Mouse (Mus musculus): ENCODE results near the gene Fam155a. TPM values are rescaled to one million over a fixed set of nuclear protein-coding genes. Genes with fewer than 3 reads are reported as not detected.

The Fam155a gene
- polyA plus RNA-seq, 1 experiment from 2014 or later: 2.1 TPM

GRCm38 (mm10) chr8:9423590-9423989, 347.4 kb downstream of the Fam155a start:
- no peaks in the 10 kb centered on the region for H3K9me3 ChIP-seq (ENCODE audit: control insufficient read depth, low read depth, low read length)
- 35% methylated on average over 5 of the region's 5 CpGs for WGBS
- 0 out of 2 replicates have a peak, but pooled peaks cover 2% of the 10 kb centered on the region for H3K4me1 ChIP-seq (ENCODE audit: control insufficient read depth, insufficient read depth, low read length)
- H3K4me3 ChIP-seq (ENCODE audit: low read depth, low read length): no peak overlapping the region
- no peaks in the 10 kb centered on the region for H3K27me3 ChIP-seq (ENCODE audit: control insufficient read depth, insufficient read depth, low read length)
- H3K36me3 ChIP-seq (ENCODE audit: control insufficient read depth, insufficient read depth, low read length): no peaks in the 10 kb centered on the region
- no peak overlapping the region for H3K27ac ChIP-seq (ENCODE audit: low read length)
- no peak overlapping the region for H3K4me2 ChIP-seq (replicated peaks; ENCODE audit: low read depth, low read length)
- no peak for ATAC-seq (ENCODE audit: insufficient number of reproducible peaks, insufficient read depth, low FRiP score, low read depth)
- H3K9ac ChIP-seq (replicated peaks; ENCODE audit: low read depth, low read length): no peak overlapping the region

GRCm38 (mm10) chr8:9423184-9423583, 347.8 kb downstream of the Fam155a start:
- Histone ChIP-seq H3K27ac (ENCODE audit: low read length) (no peak overlapping the region), H3K4me3 (ENCODE audit: low read depth, low read length) (no peak overlapping the region), H3K4me2 (replicated peaks; ENCODE audit: low read depth, low read length) (no peak overlapping the region), H3K9me3 (ENCODE audit: control insufficient read depth, low read depth, low read length) (no peaks in the 10 kb centered on the region), H3K9ac (replicated peaks; ENCODE audit: low read depth, low read length) (no peak overlapping the region), H3K36me3 (ENCODE audit: control insufficient read depth, insufficient read depth, low read length) (no peaks in the 10 kb centered on the region), H3K4me1 (ENCODE audit: control insufficient read depth, insufficient read depth, low read length) (0 out of 2 replicates have a peak, but pooled peaks cover 2% of the 10 kb centered on the region), H3K27me3 (ENCODE audit: control insufficient read depth, insufficient read depth, low read length) (no peaks in the 10 kb centered on the region)
- 54% methylated on average over 2 of the region's 2 CpGs for WGBS
- ATAC-seq (ENCODE audit: insufficient number of reproducible peaks, insufficient read depth, low FRiP score, low read depth): no peak

- H3K4me3 ChIP-seq (ENCODE audit: low read depth, low read length): no peak overlapping the region
- H3K27me3 ChIP-seq (ENCODE audit: control insufficient read depth, insufficient read depth, low read length): no peaks in the 10 kb centered on the region
- H3K27ac ChIP-seq (ENCODE audit: low read length): no peak overlapping the region
- H3K9me3 ChIP-seq (ENCODE audit: control insufficient read depth, low read depth, low read length): no peaks in the 10 kb centered on the region
- ATAC-seq (ENCODE audit: insufficient number of reproducible peaks, insufficient read depth, low FRiP score, low read depth): 0 out of 2 replicates have a peak, but pooled peaks have one; percentile 56
- H3K36me3 ChIP-seq (ENCODE audit: control insufficient read depth, insufficient read depth, low read length): no peaks in the 10 kb centered on the region
- H3K9ac ChIP-seq (replicated peaks; ENCODE audit: low read depth, low read length): no peak overlapping the region
- WGBS: 46% methylated on average over 10 of the region's 10 CpGs
- no peak overlapping the region for H3K4me2 ChIP-seq (replicated peaks; ENCODE audit: low read depth, low read length)
- H3K4me1 ChIP-seq (ENCODE audit: control insufficient read depth, insufficient read depth, low read length): 0 out of 2 replicates have a peak, but pooled peaks cover 2% of the 10 kb centered on the region
These were observed 351.8 kb downstream of the Fam155a start for GRCm38 (mm10) chr8:9418856-9419800.

GRCm38 (mm10) chr8:9416189-9416588, 354.8 kb downstream of the Fam155a start:
- no peak overlapping the region for H3K4me2 ChIP-seq (replicated peaks; ENCODE audit: low read depth, low read length)
- 85% methylated on average over 9 of the region's 9 CpGs for WGBS
- H3K27ac ChIP-seq (ENCODE audit: low read length): no peak overlapping the region

GRCm38 (mm10) chr8:9408480-9408879, 362.5 kb downstream of the Fam155a start:
- Histone ChIP-seq H3K4me3 (ENCODE audit: low read depth, low read length) (no peak overlapping the region), H3K9me3 (ENCODE audit: control insufficient read depth, low read depth, low read length) (no peaks in the 10 kb centered on the region), H3K27me3 (ENCODE audit: control insufficient read depth, insufficient read depth, low read length) (no peaks in the 10 kb centered on the region), H3K4me1 (ENCODE audit: control insufficient read depth, insufficient read depth, low read length) (no peaks in the 10 kb centered on the region), H3K27ac (ENCODE audit: low read length) (no peak overlapping the region), H3K9ac (replicated peaks; ENCODE audit: low read depth, low read length) (no peak overlapping the region), H3K4me2 (replicated peaks; ENCODE audit: low read depth, low read length) (no peak overlapping the region), H3K36me3 (ENCODE audit: control insufficient read depth, insufficient read depth, low read length) (no peaks in the 10 kb centered on the region)
- 53% methylated on average over 5 of the region's 5 CpGs for WGBS
- no peak for ATAC-seq (ENCODE audit: insufficient number of reproducible peaks, insufficient read depth, low FRiP score, low read depth)

More at GRCm38 (mm10) chr8:9416189-9416588, 354.8 kb downstream of the Fam155a start:
- Histone ChIP-seq H3K9me3 (ENCODE audit: control insufficient read depth, low read depth, low read length) (no peaks in the 10 kb centered on the region), H3K9ac (replicated peaks; ENCODE audit: low read depth, low read length) (no peak overlapping the region), H3K4me1 (ENCODE audit: control insufficient read depth, insufficient read depth, low read length) (0 out of 2 replicates have a peak, but pooled peaks cover 2% of the 10 kb centered on the region), H3K4me3 (ENCODE audit: low read depth, low read length) (no peak overlapping the region), H3K36me3 (ENCODE audit: control insufficient read depth, insufficient read depth, low read length) (no peaks in the 10 kb centered on the region), H3K27me3 (ENCODE audit: control insufficient read depth, insufficient read depth, low read length) (no peaks in the 10 kb centered on the region)
- ATAC-seq (ENCODE audit: insufficient number of reproducible peaks, insufficient read depth, low FRiP score, low read depth): no peak

- no peak overlapping the region for H3K4me3 ChIP-seq (ENCODE audit: low read depth, low read length)
- no peak for ATAC-seq (ENCODE audit: insufficient number of reproducible peaks, insufficient read depth, low FRiP score, low read depth)
- no peaks in the 10 kb centered on the region for H3K4me1 ChIP-seq (ENCODE audit: control insufficient read depth, insufficient read depth, low read length)
- H3K4me2 ChIP-seq (replicated peaks; ENCODE audit: low read depth, low read length): no peak overlapping the region
- no peak overlapping the region for H3K9ac ChIP-seq (replicated peaks; ENCODE audit: low read depth, low read length)
- H3K27me3 ChIP-seq (ENCODE audit: control insufficient read depth, insufficient read depth, low read length): no peaks in the 10 kb centered on the region
- no peaks in the 10 kb centered on the region for H3K9me3 ChIP-seq (ENCODE audit: control insufficient read depth, low read depth, low read length)
- H3K36me3 ChIP-seq (ENCODE audit: control insufficient read depth, insufficient read depth, low read length): no peaks in the 10 kb centered on the region
- WGBS: 83% methylated on average over 6 of the region's 6 CpGs
- H3K27ac ChIP-seq (ENCODE audit: low read length): no peak overlapping the region
These were observed 364.8 kb downstream of the Fam155a start for GRCm38 (mm10) chr8:9406204-9406603.

GRCm38 (mm10) chr8:9404651-9405050, 366.3 kb downstream of the Fam155a start:
- Histone ChIP-seq H3K9ac (replicated peaks; ENCODE audit: low read depth, low read length) (no peak overlapping the region), H3K27me3 (ENCODE audit: control insufficient read depth, insufficient read depth, low read length) (no peaks in the 10 kb centered on the region), H3K4me2 (replicated peaks; ENCODE audit: low read depth, low read length) (no peak overlapping the region), H3K4me1 (ENCODE audit: control insufficient read depth, insufficient read depth, low read length) (no peaks in the 10 kb centered on the region), H3K36me3 (ENCODE audit: control insufficient read depth, insufficient read depth, low read length) (no peaks in the 10 kb centered on the region), H3K27ac (ENCODE audit: low read length) (no peak overlapping the region), H3K4me3 (ENCODE audit: low read depth, low read length) (no peak overlapping the region), H3K9me3 (ENCODE audit: control insufficient read depth, low read depth, low read length) (no peaks in the 10 kb centered on the region)
- 69% methylated on average over 3 of the region's 3 CpGs for WGBS
- no peak for ATAC-seq (ENCODE audit: insufficient number of reproducible peaks, insufficient read depth, low FRiP score, low read depth)

- H3K36me3 ChIP-seq (ENCODE audit: control insufficient read depth, insufficient read depth, low read length): no peaks in the 10 kb centered on the region
- no peak overlapping the region for H3K4me2 ChIP-seq (replicated peaks; ENCODE audit: low read depth, low read length)
- H3K4me1 ChIP-seq (ENCODE audit: control insufficient read depth, insufficient read depth, low read length): no peaks in the 10 kb centered on the region
- no peak for ATAC-seq (ENCODE audit: insufficient number of reproducible peaks, insufficient read depth, low FRiP score, low read depth)
- no peak overlapping the region for H3K9ac ChIP-seq (replicated peaks; ENCODE audit: low read depth, low read length)
- H3K4me3 ChIP-seq (ENCODE audit: low read depth, low read length): no peak overlapping the region
- WGBS: 45% methylated on average over 4 of the region's 4 CpGs
- no peaks in the 10 kb centered on the region for H3K9me3 ChIP-seq (ENCODE audit: control insufficient read depth, low read depth, low read length)
- H3K27ac ChIP-seq (ENCODE audit: low read length): no peak overlapping the region
- no peaks in the 10 kb centered on the region for H3K27me3 ChIP-seq (ENCODE audit: control insufficient read depth, insufficient read depth, low read length)
These were observed 368.6 kb downstream of the Fam155a start for GRCm38 (mm10) chr8:9402393-9402792.

All from stomach, embryonic 14.5 days (tissue).